Mouse (Mus musculus) forelimb bud, embryonic 11.5 days (tissue): ENCODE results near the gene Ryr1.

Source experiments
- DNase-seq: peaks from one replicate; pipeline ENCODE4 v3.0.0-alpha.2; 2012; ENCODE audit warnings: low read depth, low spot score

Ryr1 gene

DNA sequence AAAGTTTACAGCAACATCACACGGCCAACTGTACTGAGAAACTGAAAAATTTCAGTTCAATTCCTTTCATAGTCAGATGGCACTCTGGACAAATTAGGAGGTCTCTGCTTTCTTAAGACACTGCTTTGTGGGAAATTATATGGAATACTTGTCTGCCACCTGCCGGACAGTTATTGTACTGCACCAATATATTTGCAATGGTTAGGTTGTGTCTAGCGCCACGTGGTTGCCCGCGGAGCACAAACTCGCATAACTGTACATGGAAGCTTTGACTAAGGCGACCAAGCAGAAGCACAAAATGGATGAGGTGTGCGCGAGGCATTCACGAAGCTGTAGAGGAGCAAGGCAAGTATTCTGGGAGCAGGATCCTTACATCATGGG is 85.4 kb downstream of the Ryr1 start:
- peak; percentile 97 for DNase-seq

DNA sequence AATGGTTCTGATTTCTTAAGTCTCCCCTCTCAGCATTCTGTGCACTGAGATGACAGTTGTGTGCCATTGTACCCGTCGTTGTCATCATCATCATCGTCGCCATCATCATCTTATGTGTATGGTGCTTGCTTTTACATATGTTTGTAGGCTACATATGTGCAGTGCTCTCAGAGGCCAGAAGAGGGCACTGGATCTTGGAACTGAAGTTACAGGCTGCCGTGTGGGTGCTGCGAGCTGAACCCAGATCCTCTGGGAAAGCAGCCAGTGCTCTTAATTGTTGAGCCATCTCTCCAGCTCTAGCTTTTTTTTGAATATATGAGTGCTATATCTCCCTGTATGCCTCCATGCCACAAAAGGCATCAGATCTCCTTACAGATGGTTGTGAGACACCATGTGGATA is 87.7 kb downstream of the Ryr1 start:
- no peak for DNase-seq

DNA sequence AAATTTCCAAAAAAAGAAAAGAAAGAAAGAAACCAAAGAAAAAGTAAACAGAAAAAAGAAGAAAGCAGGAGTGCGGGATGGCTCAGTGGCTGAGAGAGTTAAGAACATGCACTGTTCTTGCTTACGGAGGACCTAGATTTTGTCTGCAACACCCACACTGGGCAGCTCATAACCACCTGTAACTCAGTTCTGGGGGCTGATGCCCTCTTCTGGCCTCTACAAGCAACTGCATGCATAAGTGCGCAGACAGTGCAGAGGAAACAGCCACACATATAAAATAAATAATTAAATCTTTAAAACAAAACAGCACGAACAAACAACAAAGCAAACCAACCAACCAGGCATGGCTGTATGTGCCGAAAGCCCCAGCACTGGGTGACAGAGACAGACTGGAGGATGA is 92.3 kb downstream of the Ryr1 start:
- no peak for DNase-seq

DNA sequence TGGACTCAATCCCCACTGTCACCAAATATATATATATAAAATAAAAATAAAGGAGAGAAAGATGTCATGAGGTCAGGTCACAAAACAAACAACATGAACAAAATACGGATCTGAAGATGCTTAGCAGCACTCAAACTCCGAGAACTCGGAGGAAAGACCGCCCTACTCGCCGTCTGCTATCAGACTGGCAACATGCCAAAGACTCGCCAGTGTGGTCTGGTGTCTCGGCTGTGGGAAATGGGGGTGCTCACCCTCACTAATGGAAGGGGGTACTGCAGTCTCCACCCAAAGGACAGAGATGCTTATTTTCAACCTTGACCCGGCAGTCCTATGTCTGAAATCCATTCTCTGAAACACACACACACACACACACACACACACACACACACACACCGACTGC is 93.3 kb downstream of the Ryr1 start:
- DNase-seq, result no peak

DNA sequence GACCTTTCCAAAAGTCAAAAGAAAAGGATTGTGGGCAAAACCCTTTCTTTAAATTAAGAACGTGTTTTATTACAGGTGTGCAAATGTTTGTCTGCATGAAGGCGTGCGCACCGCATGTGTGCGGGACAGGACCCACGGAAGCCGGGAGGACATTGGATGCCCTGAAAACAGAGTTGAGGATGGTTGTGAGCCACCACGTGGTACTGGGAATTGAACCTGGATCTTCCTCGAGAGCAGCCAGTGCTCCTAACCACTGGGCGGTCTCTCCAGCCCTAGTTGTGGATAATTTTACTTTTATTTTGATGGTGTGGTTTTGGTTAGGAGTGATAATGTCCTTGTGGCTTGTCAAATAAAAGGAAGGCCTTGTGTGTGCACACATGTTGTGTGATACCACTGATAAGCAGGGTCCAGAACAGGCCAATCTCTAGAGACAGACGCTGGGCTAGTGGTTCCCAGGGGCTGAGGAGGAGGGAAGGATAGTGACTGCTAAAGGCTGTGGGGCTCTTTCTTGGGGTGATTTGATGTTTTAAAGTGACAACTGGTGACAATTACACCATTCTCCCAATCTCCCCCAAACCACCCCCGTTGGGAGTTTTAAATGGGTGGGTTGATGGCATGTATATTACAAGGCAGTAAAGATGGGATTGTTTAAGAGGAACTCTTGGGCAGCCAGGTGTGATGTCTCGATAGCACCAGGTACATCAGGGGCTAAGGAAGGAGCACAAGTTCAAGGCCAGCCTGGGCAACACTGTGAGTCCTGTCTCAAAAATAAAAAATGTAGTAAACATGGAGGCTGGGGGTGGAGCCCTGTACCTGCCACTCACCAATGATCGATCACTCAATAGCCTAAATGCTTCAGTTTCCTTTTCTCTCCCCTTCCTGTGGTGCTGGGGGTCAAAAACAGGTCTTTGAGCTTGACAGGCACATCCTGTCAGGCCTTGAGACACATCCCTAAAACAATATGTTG is 95.0 kb downstream of the Ryr1 start:
- no peak for DNase-seq

DNA sequence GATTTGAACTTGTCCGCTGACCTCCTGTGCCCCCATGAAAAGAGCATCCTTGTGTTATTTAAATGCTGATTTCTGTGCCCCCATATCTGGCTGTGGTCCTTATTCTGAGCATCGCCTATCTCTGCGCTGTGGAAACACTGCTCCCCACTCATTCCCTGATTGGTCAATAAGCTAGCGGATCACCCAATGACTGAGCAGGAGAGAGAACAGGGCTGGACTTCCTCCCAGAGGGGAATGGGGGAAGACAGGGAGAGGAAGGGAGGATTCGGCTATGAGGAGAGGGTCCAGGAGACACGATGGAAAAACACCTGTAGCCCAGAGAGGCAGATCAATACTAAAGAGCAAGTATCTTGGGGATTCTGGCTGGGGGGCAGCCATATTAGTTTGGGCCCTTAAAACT is 96.2 kb downstream of the Ryr1 start:
- no peak for DNase-seq

DNA sequence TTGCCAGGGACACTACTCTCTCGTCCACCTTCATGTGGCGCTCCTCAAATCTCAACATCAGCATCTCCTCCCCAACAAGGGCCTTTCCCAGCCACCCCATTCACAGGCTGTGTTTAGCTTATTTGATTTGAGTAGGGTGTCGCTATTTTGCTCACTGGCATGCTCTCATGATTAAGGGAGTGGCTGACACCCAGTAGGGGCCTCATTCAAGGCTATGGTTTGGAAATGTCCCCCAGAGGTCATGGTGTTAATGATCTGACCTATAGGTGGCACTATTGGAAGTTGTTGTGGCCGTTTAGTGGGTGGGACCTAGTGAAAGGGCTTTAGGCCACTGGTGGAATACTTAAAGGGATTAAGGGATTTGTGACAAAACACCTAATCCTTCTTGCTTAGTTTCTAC is 98.2 kb downstream of the Ryr1 start:
- DNase-seq, result no peak

DNA sequence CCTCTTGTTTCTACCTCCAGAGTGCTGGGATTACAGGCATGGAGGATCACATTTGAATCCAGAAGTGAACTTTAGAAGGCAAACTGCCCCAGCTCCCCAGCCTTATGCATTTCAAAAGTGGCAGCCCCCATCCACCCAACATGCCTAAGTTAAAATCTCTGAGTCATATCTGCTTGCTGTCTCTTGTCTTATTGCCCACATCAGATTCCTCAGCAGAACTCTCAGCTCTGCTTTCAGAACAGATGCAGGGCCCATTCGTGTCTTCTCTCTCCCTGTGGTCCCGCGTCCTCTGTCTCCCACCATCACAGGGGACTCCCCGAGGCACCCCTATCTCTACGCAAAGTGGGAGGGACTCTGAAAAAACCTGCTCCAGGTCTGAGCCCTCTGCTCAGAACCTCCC is 98.8 kb downstream of the Ryr1 start:
- no peak for DNase-seq

DNA sequence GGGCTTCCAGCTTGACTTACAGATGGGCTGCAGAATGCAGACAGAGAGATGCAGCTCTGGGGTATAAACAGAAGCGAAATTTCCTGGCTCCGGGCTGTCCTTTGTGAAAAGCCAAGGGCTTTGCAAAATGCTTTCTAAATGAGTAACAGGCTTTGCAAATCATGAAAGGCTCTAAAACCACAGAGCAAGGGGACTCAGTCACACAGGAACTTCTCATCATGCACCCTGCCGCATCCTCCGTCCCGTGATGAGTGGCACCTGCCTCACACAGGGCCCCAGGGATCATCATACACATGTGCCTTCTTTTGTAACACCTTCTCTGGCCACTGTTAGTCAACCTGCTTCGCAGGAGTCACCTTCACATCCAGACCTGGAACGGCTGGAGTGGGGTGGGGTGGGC is 99.4 kb downstream of the Ryr1 start:
- no peak for DNase-seq

DNA sequence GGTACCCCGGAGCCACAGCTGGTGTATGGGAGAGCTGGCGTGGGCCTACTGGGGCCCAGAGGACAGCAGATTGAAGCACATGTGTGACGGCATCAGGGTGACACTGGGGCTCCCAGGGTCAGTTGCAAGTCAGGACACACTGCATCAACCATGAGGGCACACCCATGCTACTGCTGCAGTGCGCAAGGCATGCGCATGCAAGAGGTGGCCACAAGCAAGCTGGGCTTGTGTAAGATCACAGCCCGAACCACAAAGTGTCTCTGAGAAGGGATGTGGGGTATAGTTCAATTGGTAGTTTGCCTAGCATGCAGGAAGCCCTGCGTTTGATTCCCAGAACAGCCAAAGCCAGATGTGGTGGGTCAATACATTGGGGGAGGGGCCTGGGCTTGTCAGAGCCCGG is 101.5 kb downstream of the Ryr1 start:
- DNase-seq, result no peak

DNA sequence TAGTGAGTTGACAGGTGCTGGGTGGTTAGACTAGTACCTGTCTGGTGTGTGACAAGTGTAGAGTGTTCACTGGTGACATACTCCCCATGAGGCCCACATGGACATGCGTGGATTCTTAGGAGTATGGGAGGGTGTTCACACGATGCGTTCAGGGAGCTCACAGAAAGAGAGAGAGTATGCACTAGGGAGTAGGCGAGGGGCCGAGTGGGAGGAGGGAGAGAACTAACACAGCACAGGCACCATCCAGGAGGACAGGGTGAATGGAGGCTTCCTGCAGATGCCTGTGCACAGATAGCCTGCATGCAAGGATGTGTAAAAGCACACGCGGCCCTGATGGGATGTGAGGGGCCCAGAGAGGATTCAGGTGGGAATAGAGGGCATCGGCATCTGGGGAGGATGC is 102.5 kb downstream of the Ryr1 start:
- DNase-seq, result no peak

DNA sequence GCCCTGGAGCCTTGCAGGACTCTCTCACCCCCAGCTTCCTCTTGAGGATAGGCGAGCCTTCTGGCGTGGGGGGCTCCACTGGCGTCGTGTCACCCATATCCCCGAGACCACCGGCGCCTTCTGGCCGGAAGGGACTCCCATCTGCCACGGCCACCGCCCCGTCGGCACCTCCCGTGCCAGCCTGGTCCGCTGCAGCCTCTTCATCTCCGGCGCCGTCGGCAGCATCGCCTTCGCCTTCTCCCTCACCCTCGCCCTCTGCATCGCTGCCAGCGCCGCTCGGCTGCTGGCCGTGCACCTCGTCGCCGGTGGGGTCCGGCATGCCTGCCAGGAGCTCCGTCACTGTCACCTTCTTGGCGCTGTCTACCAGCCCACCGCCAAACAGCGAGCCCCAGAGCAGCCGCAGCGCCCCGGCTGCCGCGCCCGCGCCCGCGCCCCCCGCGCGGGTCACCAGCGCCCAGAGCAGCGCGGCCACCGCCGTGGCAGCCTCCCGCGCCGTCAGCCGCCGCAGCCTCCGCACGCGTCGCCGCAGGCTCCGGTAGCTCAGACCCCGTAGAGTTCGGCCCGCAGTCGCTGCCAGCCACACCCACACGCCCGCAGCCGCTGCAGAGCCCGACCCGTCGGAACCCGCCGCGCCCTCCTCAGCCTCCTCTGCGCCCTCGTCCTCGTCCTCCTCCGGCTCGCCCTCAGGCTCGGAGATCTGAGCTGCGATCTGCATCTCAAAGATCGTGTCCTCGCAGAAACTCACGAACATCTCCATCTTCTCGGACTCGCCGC is 105.3 kb downstream of the Ryr1 start:
- DNase-seq, result no peak

DNA sequence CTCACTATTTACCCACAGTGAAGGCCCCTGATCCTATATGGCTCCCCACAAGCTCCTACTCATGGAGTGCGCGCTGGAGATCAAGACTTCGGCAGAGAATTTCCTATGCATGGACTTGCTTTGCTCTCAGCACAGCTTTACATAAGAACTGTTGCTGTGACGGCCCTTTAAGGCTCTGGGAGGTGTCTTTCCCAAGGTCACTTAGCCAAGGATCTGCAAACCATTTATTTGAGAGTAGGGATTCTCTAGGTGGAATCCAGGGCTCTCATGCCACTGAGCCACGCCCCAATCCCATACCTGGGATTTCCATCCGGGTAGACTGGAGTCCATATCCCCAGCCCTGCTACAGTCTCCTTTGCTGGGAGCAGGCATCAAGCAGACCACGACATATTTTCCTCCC is 107.8 kb downstream of the Ryr1 start:
- no peak for DNase-seq

DNA sequence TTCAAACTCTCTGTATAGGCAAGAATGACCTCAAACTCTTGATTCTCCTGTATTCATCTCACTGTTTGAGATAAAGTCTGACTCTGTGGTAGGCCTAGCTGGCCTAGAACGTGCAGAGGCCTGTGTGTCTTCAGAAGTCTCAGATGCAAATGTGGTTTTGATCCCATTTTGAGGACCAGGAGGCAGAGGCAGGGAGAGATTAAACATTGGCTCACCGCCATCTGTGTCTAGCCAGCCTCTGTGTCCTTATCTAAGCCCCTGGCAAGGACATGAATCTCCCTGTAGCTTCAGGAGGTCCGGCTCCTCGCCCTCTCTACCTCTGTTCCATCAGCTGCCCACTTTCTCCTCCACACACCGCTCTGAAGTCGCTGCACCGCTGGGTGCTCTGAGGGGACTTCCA is 108.5 kb downstream of the Ryr1 start:
- no peak for DNase-seq

DNA sequence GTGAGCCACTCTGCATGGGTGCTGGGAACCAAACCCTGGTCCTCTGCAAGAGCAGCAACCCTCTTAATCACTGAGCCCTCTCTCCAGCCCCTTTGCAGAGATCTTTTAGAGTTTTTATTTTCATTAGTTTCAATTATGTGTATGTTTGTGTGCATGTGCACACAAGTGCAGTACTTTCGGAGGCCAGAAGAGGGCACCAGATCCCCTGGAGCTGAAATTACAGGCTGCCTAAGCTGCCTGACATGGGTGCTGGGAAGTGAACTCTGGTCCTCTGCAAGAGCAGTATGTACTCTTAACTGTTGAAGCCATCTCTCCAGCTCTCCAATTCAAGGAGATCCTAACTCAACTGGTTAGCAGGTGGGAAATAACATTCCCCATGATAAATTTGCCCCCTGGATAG is 110.0 kb downstream of the Ryr1 start:
- no peak for DNase-seq

DNA sequence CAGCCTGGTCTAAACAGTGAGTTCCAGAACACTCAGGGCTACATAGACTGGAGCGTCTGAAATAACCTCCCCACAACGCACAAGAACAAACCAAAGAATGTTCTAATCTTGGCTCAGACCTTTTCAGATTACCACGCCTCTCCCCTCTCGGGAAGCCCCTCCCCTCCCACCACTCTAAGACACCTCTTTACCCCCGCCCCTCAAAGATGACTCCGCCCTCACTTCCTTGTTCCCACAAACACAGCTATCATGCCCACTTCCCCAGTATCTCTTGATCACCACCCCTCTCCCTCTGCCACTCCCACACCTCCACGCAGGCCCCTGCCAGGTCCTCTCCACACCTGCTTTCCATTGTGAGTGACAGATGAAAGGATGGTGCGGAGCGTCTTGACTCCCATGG is 116.3 kb downstream of the Ryr1 start:
- no peak for DNase-seq

DNA sequence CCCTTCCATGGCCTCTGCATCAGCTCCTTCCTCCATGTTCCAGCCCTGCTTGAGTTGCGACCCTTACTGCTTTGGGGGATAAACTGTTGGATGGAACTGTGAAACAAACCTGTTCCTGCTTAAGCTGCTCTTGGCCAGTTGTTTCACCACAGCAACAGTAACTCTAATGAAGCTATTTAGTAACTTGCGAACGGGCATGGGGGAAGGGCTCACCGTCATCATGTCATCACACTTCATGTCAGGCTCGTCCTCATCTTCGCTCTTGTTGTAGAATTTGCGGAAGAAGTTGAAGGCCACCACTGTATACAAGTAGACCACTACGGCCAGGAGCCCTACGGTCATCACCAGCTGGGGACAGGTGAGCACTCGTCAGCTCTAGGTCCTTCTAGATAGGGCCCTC is 116.8 kb downstream of the Ryr1 start:
- DNase-seq, result no peak

DNA sequence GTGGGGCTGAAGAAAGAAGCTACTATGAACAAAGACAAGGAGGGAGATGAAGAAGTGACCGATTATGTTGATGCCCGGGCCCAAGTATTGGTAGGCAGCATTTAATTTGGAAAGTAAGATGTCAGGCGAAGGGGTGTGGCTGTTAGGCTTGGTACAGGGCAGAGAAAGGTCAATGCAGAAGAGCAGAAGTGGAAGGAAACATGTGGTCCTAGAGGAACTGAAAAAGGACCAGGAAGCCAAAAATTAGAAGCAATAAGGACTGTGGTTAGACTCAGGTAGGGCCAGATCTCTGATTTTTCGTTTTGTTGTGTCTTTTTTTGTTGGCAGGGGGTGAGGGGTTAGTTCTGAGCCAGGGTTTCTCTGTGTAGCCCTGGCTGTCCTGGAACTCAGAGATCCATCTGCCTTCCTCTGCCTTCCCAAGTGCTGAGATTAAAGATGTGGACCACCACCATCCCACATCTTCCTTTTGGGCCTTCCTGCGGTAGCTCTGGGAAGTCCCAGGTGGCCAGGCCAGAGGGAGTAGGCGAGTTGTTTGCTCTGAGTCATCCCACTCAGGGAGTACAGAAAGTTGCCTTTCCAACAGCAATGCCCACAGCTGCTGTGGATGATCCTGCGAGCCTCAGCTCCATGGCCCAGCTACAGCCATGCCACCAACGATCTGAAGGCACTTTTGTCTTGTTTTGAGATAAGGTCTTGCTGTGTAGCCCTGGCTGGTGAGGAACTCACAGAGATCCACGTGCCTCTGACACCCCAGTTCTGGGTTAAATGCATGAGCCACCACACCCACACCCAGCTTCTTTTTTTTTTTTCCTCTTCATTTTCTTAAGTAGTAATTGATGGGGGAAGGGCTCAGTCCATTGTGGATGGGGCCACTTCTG is 117.5 kb downstream of the Ryr1 start:
- no peak for DNase-seq

DNA sequence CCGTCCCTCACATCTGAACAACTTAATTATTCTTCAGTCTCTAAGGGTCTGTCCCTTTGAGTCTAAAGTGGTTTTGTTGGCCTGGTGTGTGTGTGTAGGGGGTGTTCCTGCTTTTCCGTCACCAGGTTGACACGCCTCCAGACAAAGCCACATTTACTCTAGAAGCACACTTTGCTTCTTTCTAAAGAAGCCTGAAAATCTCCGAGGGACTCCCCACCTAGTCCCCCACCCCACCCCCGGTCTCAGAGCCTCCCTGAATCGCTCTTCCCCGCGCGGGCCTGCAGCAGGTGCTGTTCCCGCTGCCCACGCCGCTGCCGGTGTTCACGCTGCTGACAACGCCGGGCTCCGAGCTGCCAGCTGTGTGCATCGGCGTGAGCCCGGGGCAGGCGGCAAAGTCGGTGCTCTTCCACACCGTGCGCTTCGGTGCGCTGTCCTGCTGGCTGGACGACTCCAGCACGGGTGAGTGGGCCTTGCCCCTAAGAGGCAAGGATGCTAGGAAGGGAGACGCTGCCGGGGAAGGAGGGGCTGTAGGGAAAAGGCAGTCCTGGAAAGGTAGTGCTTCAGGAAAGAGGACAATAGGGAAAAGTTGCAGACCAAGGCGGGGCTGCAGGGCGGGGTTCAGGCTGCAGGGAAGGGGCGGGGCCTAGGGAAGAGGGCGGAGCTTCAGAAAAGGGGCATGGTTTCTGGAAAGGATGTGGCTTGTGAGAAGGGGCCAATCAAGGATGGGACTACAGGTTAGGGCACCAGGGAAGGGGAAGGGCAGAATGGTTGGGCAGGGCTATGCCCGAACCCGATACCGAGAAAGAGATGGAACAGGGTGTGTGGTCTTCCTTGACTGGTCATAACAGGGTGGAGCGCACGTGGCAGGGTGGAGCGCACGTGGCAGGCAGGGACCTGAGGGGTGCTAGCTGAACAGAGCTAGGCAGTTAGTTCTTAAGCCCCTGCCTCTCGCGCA is 124.1 kb downstream of the Ryr1 start:
- peak; percentile 86 for DNase-seq

DNA sequence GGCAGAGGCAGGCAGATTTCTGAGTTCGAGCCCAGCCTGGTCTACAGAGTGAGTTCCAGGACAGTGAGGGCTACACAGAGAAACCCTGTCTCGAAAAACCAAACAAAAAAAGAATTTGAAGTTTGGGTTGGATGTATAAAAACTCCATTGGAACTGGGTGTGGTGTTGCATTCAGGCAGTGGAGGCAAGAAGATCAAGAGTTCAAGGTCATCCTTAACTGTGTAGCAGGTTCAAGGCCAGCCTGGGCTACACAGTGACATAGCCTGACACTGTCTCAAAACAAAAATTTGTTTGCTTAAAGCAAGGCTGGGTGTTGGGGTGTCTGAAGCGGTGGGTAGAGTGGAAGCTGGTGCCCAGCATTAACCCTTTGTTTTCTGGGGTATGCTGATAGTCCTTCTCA is 131.6 kb downstream of the Ryr1 start:
- no peak for DNase-seq

DNA sequence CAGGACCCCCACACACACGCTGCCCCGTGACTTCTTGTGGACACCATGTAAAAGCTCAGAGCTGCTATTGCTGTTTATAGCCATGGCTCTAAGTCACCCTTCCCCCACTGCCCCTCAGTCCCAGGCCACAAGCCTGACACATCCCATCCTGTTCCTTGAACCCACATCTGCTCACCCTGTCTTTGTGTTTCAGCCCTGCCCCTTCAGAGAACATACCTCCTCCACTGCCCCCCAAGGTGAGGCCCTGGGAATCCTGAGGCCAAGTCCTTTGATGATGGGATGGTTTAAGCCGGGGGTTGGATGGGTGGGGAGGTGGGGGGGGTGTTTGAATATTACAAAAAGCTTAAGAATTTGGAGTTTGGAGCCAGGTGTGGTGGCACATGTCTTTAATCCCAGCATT is 132.0 kb downstream of the Ryr1 start:
- no peak for DNase-seq
